Mouse (Mus musculus): ENCODE measurements at regions not wholly inside any gene's neighbourhood (a gene's known extent, or its start where the extent isn't known, plus 50 kb on each side); places are given as distances from the start of the nearest gene placed in this dataset.
A peak's percentile ranks its signal among the peaks of the same experiment; 100 is the strongest.

GRCm38 (mm10) chr1:185865945-185866344 is 251.2 kb downstream of the Lyplal1 start:
- 84% methylated on average over 11 of the region's 11 CpGs for WGBS
- no peaks in the 10 kb centered on the region for H3K27me3 ChIP-seq (ENCODE audit: control insufficient read depth, insufficient read depth, low read depth, low read length)
- no peak for ATAC-seq (ENCODE audit: low read depth)
- H3K36me3 ChIP-seq (ENCODE audit: control insufficient read depth, insufficient read depth, low read length), result no peaks in the 10 kb centered on the region
- H3K4me2 ChIP-seq (ENCODE audit: low read depth, low read length), result no peak overlapping the region
- H3K9me3 ChIP-seq (ENCODE audit: control insufficient read depth, low read length), result no peaks in the 10 kb centered on the region
- no peak overlapping the region for H3K4me3 ChIP-seq (ENCODE audit: low read length)
- H3K27ac ChIP-seq (ENCODE audit: low read length), result peak overlapping the region; percentile 59
- H3K4me1 ChIP-seq (replicated peaks; ENCODE audit: control insufficient read depth, insufficient read depth, low read length), result no peaks in the 10 kb centered on the region
- no peak overlapping the region for H3K9ac ChIP-seq (ENCODE audit: low read length)

DNA sequence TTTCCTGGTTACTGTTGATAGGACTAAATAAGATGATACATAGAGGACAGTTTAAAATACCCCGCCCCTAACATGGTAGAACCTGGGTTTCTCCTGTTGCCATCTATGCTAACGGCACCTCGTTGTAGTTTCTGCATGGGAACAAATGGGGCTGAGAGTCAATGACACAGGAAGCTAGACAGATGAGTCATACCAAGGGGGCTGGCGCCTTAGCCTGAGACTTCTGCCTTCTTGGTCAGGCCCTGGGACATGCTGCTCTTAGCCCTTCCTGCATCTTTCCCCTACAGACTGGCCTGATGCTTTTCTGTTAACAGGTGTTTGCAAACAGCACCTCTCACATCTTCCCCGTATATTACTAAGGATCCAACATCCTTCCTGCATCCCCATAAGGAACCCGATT is 250.5 kb downstream of the Lyplal1 start:
- Histone ChIP-seq H3K27me3 (ENCODE audit: control insufficient read depth, insufficient read depth, low read depth, low read length) (no peaks in the 10 kb centered on the region), H3K4me2 (ENCODE audit: low read depth, low read length) (no peak overlapping the region), H3K36me3 (ENCODE audit: control insufficient read depth, insufficient read depth, low read length) (no peaks in the 10 kb centered on the region), H3K4me1 (replicated peaks; ENCODE audit: control insufficient read depth, insufficient read depth, low read length) (no peaks in the 10 kb centered on the region), H3K4me3 (ENCODE audit: low read length) (no peak overlapping the region), H3K9me3 (ENCODE audit: control insufficient read depth, low read length) (no peaks in the 10 kb centered on the region), H3K9ac (ENCODE audit: low read length) (no peak overlapping the region), H3K27ac (ENCODE audit: low read length) (peak overlapping the region; percentile 59)
- peak; percentile 41 for ATAC-seq (ENCODE audit: low read depth)
- WGBS, result 73% methylated on average over 6 of the region's 6 CpGs

GRCm38 (mm10) chr1:185867018-185867417 is 250.1 kb downstream of the Lyplal1 start:
- no peak overlapping the region for H3K4me2 ChIP-seq (ENCODE audit: low read depth, low read length)
- H3K36me3 ChIP-seq (ENCODE audit: control insufficient read depth, insufficient read depth, low read length), result no peaks in the 10 kb centered on the region
- no peaks in the 10 kb centered on the region for H3K9me3 ChIP-seq (ENCODE audit: control insufficient read depth, low read length)
- WGBS, result 75% methylated on average over 4 of the region's 4 CpGs
- H3K4me1 ChIP-seq (replicated peaks; ENCODE audit: control insufficient read depth, insufficient read depth, low read length), result no peaks in the 10 kb centered on the region
- H3K27me3 ChIP-seq (ENCODE audit: control insufficient read depth, insufficient read depth, low read depth, low read length), result no peaks in the 10 kb centered on the region
- H3K9ac ChIP-seq (ENCODE audit: low read length), result no peak overlapping the region
- H3K27ac ChIP-seq (ENCODE audit: low read length), result peak overlapping the region; percentile 59
- peak; percentile 80 for ATAC-seq (ENCODE audit: low read depth)
- H3K4me3 ChIP-seq (ENCODE audit: low read length), result no peak overlapping the region

- no peak overlapping the region for H3K4me3 ChIP-seq (ENCODE audit: low read length)
- H3K27ac ChIP-seq (ENCODE audit: low read length), result no peak overlapping the region
- WGBS, result 76% methylated on average over 4 of the region's 4 CpGs
- H3K9ac ChIP-seq (ENCODE audit: low read length), result no peak overlapping the region
- H3K4me2 ChIP-seq (ENCODE audit: low read depth, low read length), result no peak overlapping the region
- ATAC-seq (ENCODE audit: low read depth), result no peak
- no peaks in the 10 kb centered on the region for H3K9me3 ChIP-seq (ENCODE audit: control insufficient read depth, low read length)
- no peaks in the 10 kb centered on the region for H3K27me3 ChIP-seq (ENCODE audit: control insufficient read depth, insufficient read depth, low read depth, low read length)
- no peaks in the 10 kb centered on the region for H3K4me1 ChIP-seq (replicated peaks; ENCODE audit: control insufficient read depth, insufficient read depth, low read length)
- no peaks in the 10 kb centered on the region for H3K36me3 ChIP-seq (ENCODE audit: control insufficient read depth, insufficient read depth, low read length)
Measured at GRCm38 (mm10) chr1:185868721-185869120, 248.4 kb downstream of the Lyplal1 start.

DNA sequence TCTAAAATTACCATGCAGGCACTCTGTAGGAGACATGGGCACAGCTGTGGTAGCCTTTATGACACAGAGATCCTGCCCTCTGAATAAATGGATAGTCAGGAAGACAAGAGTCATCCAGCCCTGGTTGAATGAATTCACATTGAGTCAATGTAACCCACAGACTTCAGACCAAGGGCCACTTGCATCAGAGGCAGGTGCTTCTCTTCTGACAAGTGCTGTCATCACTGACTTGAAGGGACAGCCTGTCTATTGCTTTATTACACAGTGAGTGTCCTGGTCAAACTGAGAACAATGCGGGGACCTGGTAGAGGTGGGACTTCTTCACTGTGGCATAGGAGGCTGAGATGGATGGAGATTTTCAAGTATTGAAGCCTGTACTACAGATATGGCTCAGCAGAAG is 230.1 kb downstream of the Lyplal1 start:
- WGBS, result 94% methylated on average over 1 of the region's 1 CpGs
- Histone ChIP-seq H3K27ac (ENCODE audit: low read length) (no peak overlapping the region), H3K9ac (ENCODE audit: low read length) (no peak overlapping the region), H3K27me3 (ENCODE audit: control insufficient read depth, insufficient read depth, low read depth, low read length) (no peaks in the 10 kb centered on the region), H3K4me2 (ENCODE audit: low read depth, low read length) (no peak overlapping the region), H3K4me1 (replicated peaks; ENCODE audit: control insufficient read depth, insufficient read depth, low read length) (0 out of 2 replicates have a peak, but pooled peaks cover 4% of the 10 kb centered on the region), H3K36me3 (ENCODE audit: control insufficient read depth, insufficient read depth, low read length) (no peaks in the 10 kb centered on the region), H3K4me3 (ENCODE audit: low read length) (no peak overlapping the region), H3K9me3 (ENCODE audit: control insufficient read depth, low read length) (no peaks in the 10 kb centered on the region)
- no peak for ATAC-seq (ENCODE audit: low read depth)

DNA sequence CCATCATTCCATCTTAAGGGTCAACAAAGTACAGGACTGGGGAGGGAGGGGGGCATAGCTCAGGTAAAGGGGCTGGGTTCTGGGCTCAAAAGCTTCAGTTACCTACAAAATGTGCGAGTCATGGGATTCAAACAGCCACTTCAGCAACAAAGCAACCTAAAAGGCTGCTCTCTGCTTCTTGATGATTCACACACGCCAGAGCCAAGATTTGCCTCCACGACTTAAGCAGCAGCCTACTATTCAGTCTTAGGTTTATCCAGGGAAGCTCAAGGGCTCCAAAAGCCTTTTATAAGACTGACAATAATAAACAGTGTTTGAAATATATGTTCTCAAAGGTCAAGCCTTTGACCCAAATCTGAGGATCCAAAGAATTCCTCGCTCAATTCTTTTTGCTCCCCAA is 225.3 kb downstream of the Lyplal1 start:
- WGBS, result 29% methylated on average over 4 of the region's 4 CpGs
- Histone ChIP-seq H3K36me3 (ENCODE audit: control insufficient read depth, insufficient read depth, low read length) (no peaks in the 10 kb centered on the region), H3K4me3 (ENCODE audit: low read length) (no peak overlapping the region), H3K9me3 (ENCODE audit: control insufficient read depth, low read length) (no peaks in the 10 kb centered on the region), H3K4me2 (ENCODE audit: low read depth, low read length) (no peak overlapping the region), H3K27ac (ENCODE audit: low read length) (no peak overlapping the region), H3K4me1 (replicated peaks; ENCODE audit: control insufficient read depth, insufficient read depth, low read length) (0 out of 2 replicates have a peak, but pooled peaks cover 4% of the 10 kb centered on the region), H3K27me3 (ENCODE audit: control insufficient read depth, insufficient read depth, low read depth, low read length) (no peaks in the 10 kb centered on the region), H3K9ac (ENCODE audit: low read length) (no peak overlapping the region)
- peak; percentile 41; the same call in 1 of the 2 replicates for ATAC-seq (ENCODE audit: low read depth)

- peaks cover 4% of the 10 kb centered on the region for H3K4me1 ChIP-seq (replicated peaks; ENCODE audit: control insufficient read depth, insufficient read depth, low read length)
- no peak overlapping the region for H3K9ac ChIP-seq (ENCODE audit: low read length)
- ATAC-seq (ENCODE audit: low read depth), result no peak
- H3K4me2 ChIP-seq (ENCODE audit: low read depth, low read length), result no peak overlapping the region
- no peaks in the 10 kb centered on the region for H3K36me3 ChIP-seq (ENCODE audit: control insufficient read depth, insufficient read depth, low read length)
- no peaks in the 10 kb centered on the region for H3K9me3 ChIP-seq (ENCODE audit: control insufficient read depth, low read length)
- no peak overlapping the region for H3K4me3 ChIP-seq (ENCODE audit: low read length)
- no peaks in the 10 kb centered on the region for H3K27me3 ChIP-seq (ENCODE audit: control insufficient read depth, insufficient read depth, low read depth, low read length)
- WGBS, result 73% methylated on average over 4 of the region's 4 CpGs
- no peak overlapping the region for H3K27ac ChIP-seq (ENCODE audit: low read length)
Measured at GRCm38 (mm10) chr1:185893421-185893820, 223.7 kb downstream of the Lyplal1 start.

DNA sequence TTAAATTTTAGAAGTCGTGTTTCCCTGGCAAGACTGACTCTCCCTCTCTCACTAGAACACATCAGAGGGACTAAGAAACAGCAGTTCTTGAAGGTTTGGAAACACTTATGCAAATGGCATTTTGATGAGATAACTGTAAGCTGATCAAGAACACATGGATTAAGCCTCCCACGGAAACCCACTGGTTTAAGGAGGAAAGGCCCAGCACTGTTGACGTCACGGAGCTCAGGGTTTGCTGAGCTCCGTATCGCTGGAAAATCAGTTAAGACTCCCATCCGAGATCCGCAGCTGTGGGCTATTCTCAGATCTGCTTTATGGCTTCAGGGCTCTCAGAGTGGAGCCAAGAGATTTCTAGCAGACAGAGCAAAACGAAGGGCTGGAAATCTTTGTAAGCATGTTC is 218.6 kb downstream of the Lyplal1 start:
- H3K4me3 ChIP-seq (ENCODE audit: low read length), result no peak overlapping the region
- peaks cover 5% of the 10 kb centered on the region for H3K4me1 ChIP-seq (replicated peaks; ENCODE audit: control insufficient read depth, insufficient read depth, low read length)
- peak; percentile 86 for ATAC-seq (ENCODE audit: low read depth)
- H3K9ac ChIP-seq (ENCODE audit: low read length), result no peak overlapping the region
- H3K4me2 ChIP-seq (ENCODE audit: low read depth, low read length), result no peak overlapping the region
- H3K27me3 ChIP-seq (ENCODE audit: control insufficient read depth, insufficient read depth, low read depth, low read length), result no peaks in the 10 kb centered on the region
- H3K36me3 ChIP-seq (ENCODE audit: control insufficient read depth, insufficient read depth, low read length), result no peaks in the 10 kb centered on the region
- H3K9me3 ChIP-seq (ENCODE audit: control insufficient read depth, low read length), result peaks cover 5% of the 10 kb centered on the region; the same call in 1 of the 2 replicates
- H3K27ac ChIP-seq (ENCODE audit: low read length), result peak overlapping the region; percentile 75
- WGBS, result 28% methylated on average over 9 of the region's 9 CpGs

DNA sequence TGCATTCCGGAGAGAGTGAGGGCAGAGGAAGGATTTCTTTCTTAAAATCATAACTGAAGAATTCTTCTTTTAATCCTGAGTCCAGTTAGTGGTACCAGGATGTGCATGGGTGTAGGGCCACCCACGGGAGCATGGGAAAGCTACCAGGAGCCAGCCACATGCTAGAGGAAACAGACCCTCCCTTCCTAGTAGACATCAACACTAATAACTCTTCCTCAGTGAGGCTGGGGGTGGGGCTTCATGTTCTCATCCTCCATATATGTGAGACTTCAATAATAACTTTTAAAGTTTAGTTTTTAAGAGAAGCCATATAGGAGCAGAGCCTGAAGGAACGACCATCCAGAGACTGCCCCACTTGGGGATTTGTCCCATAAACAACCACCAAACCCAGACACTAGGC is 216.8 kb downstream of the Lyplal1 start:
- 83% methylated on average over 3 of the region's 3 CpGs for WGBS
- Histone ChIP-seq H3K4me2 (ENCODE audit: low read depth, low read length) (no peak overlapping the region), H3K27ac (ENCODE audit: low read length) (no peak overlapping the region)

GRCm38 (mm10) chr1:185902395-185902794 is 214.7 kb downstream of the Lyplal1 start:
- no peaks in the 10 kb centered on the region for H3K27me3 ChIP-seq (ENCODE audit: control insufficient read depth, insufficient read depth, low read depth, low read length)
- peak overlapping the region; percentile 49 for H3K27ac ChIP-seq (ENCODE audit: low read length)
- H3K4me1 ChIP-seq (replicated peaks; ENCODE audit: control insufficient read depth, insufficient read depth, low read length), result peaks cover 5% of the 10 kb centered on the region
- 57% methylated on average over 3 of the region's 3 CpGs for WGBS
- peaks cover 5% of the 10 kb centered on the region; the same call in 1 of the 2 replicates for H3K9me3 ChIP-seq (ENCODE audit: control insufficient read depth, low read length)
- no peak overlapping the region for H3K4me2 ChIP-seq (ENCODE audit: low read depth, low read length)
- H3K36me3 ChIP-seq (ENCODE audit: control insufficient read depth, insufficient read depth, low read length), result no peaks in the 10 kb centered on the region
- H3K9ac ChIP-seq (ENCODE audit: low read length), result no peak overlapping the region
- peak; percentile 59; the same call in 1 of the 2 replicates for ATAC-seq (ENCODE audit: low read depth)
- no peak overlapping the region for H3K4me3 ChIP-seq (ENCODE audit: low read length)

More for the DNA sequence above, 216.8 kb downstream of the Lyplal1 start:
- no peak for ATAC-seq (ENCODE audit: low read depth)
- H3K36me3 ChIP-seq (ENCODE audit: control insufficient read depth, insufficient read depth, low read length), result no peaks in the 10 kb centered on the region
- H3K9me3 ChIP-seq (ENCODE audit: control insufficient read depth, low read length), result peaks cover 5% of the 10 kb centered on the region; the same call in 1 of the 2 replicates
- H3K27me3 ChIP-seq (ENCODE audit: control insufficient read depth, insufficient read depth, low read depth, low read length), result no peaks in the 10 kb centered on the region
- H3K4me1 ChIP-seq (replicated peaks; ENCODE audit: control insufficient read depth, insufficient read depth, low read length), result peaks cover 5% of the 10 kb centered on the region
- no peak overlapping the region for H3K9ac ChIP-seq (ENCODE audit: low read length)
- H3K4me3 ChIP-seq (ENCODE audit: low read length), result no peak overlapping the region
